Mouse (Mus musculus) forebrain, embryonic 16.5 days (tissue): ENCODE results near the gene Mtmr1. TPM values are rescaled to one million over a fixed set of nuclear protein-coding genes. Genes with fewer than 3 reads are reported as not detected.

Experiments
- ATAC-seq: fragments of 200-750 bp; cut with Nextera tagmentation; 2 replicates; pipeline ENCODE4 v1.8.0; 2017; ENCODE audit warnings: mild to moderate bottlenecking, moderate library complexity
- H3K27ac ChIP-seq: fragments of 300-500 bp; sonication (generic); 2 replicates; pipeline ENCODE4 v1.5.1; 2014; ENCODE audit warnings: low read length, control low read depth
- H3K27me3 ChIP-seq: fragments of 300-500 bp; sonication (generic); replicated peaks from 2 replicates; pipeline ENCODE4 v1.6.1; 2014; ENCODE audit warnings: low read length; ENCODE audit not compliant: control insufficient read depth, insufficient read depth
- H3K36me3 ChIP-seq: fragments of 300-500 bp; sonication (generic); 2 replicates; pipeline ENCODE4 v1.6.1; 2014; ENCODE audit not compliant: control insufficient read depth, insufficient read depth
- H3K4me1 ChIP-seq: fragments of 300-500 bp; sonication (generic); replicated peaks from 2 replicates; pipeline ENCODE4 v1.6.1; 2014; ENCODE audit warnings: low read length; ENCODE audit not compliant: control insufficient read depth, insufficient read depth
- H3K4me2 ChIP-seq: fragments of 300-500 bp; sonication (generic); 2 replicates; pipeline ENCODE4 v1.6.1; 2014; ENCODE audit warnings: mild to moderate bottlenecking, low read length, control low read depth
- H3K4me3 ChIP-seq: fragments of 300-500 bp; sonication (generic); replicated peaks from 2 replicates; pipeline ENCODE4 v1.5.1; 2014; ENCODE audit warnings: mild to moderate bottlenecking, low read length, control low read depth
- H3K9ac ChIP-seq: fragments of 300-500 bp; sonication (generic); replicated peaks from 2 replicates; pipeline ENCODE4 v1.6.1; 2014; ENCODE audit warnings: low read depth, low read length, control low read depth
- H3K9me3 ChIP-seq: fragments of 300-500 bp; sonication (generic); 2 replicates; pipeline ENCODE4 v1.6.1; 2016; ENCODE audit warnings: low read length; ENCODE audit not compliant: control insufficient read depth
- WGBS: fragments of 180-500 bp; shearing (Covaris S2); extraction: QIAGEN DNeasy Blood & Tissue Kit; methylation state at CpG from one replicate; pipeline ENCODE4 v1.1.7; 2014; 5-methylcytosine and 5-hydroxymethylcytosine counted together
- polyA plus RNA-seq: library from polyadenylated mRNA; unstranded; fragments of >200 nt; fragmentation: Nextera tagmentation; extraction: Ambion mirVana; gene quantifications from 2 replicates; pipeline ENCODE4 v1.2.1, GENCODE M21; 2015

Mtmr1 gene
- polyA plus RNA-seq, 1 experiment from 2014 or later: 18.2 TPM

DNA sequence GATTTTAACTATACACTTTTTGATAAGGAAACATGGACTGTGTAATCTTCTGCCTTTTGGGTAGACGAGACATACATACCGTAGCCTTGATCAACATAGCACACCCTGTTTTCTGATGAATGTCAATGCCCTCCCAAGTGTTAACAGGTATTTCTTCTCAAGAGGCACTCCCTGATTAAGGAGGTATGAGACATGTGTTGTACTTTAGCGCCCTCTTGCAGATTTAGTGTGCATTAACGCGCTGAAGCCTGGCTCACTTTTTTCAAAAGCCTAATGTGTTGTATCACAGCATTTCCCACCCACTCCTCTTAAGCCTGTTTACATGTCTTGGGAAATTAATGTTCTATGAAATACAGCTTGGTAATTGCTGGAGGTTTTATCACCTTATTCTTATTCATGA, 17.0 kb downstream of the Mtmr1 start:
- Histone ChIP-seq H3K4me1 (no peaks in the 10 kb centered on the region), H3K4me3 (no peak overlapping the region), H3K27me3 (no peaks in the 10 kb centered on the region), H3K4me2 (no peak overlapping the region), H3K36me3 (no peaks in the 10 kb centered on the region), H3K9me3 (no peaks in the 10 kb centered on the region), H3K9ac (no peak overlapping the region), H3K27ac (no peak overlapping the region)
- 45% methylated on average over 5 of the region's 5 CpGs for WGBS
- ATAC-seq: 0 out of 2 replicates have a peak, but pooled peaks have one; percentile 15

GRCm38 (mm10) chrX:71396326-71396725, 31.8 kb downstream of the Mtmr1 start:
- Histone ChIP-seq H3K27ac (no peak overlapping the region), H3K9me3 (no peaks in the 10 kb centered on the region), H3K4me1 (no peaks in the 10 kb centered on the region), H3K4me3 (no peak overlapping the region), H3K36me3 (no peaks in the 10 kb centered on the region), H3K9ac (no peak overlapping the region), H3K4me2 (no peak overlapping the region), H3K27me3 (no peaks in the 10 kb centered on the region)
- WGBS: 77% methylated on average over 4 of the region's 4 CpGs
- ATAC-seq: no peak

DNA sequence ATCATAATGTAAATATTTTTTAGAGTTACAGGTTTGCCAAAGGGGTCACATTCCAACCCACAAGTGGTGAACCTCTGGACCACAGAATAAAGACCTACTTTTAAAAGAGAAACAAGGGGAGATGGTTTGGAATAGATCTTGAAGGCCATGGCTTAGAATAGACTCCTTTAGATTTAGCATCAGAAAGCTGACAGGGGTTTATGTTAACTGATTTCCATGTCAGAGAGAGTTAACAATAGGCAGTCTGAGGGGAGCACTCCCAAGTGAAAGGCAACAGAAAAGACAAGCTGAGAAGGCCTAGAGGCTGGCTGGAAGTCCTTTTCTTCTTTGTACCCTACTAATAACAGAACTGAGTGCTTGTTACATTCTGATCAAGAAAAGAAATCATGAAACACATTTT, 41.7 kb downstream of the Mtmr1 start:
- no peak overlapping the region for H3K9ac ChIP-seq
- no peaks in the 10 kb centered on the region for H3K27me3 ChIP-seq
- H3K27ac ChIP-seq: no peak overlapping the region
- ATAC-seq: no peak
- H3K4me2 ChIP-seq: no peak overlapping the region
- no peaks in the 10 kb centered on the region for H3K36me3 ChIP-seq
- H3K9me3 ChIP-seq: no peaks in the 10 kb centered on the region
- no peaks in the 10 kb centered on the region for H3K4me1 ChIP-seq
- H3K4me3 ChIP-seq: no peak overlapping the region

GRCm38 (mm10) chrX:71408386-71408785, 43.8 kb downstream of the Mtmr1 start:
- 81% methylated on average over 1 of the region's 1 CpGs for WGBS
- H3K4me2 ChIP-seq: no peak overlapping the region
- no peak overlapping the region for H3K4me3 ChIP-seq
- H3K27ac ChIP-seq: no peak overlapping the region
- no peaks in the 10 kb centered on the region for H3K27me3 ChIP-seq
- H3K9me3 ChIP-seq: no peaks in the 10 kb centered on the region
- H3K4me1 ChIP-seq: no peaks in the 10 kb centered on the region
- no peak overlapping the region for H3K9ac ChIP-seq
- no peaks in the 10 kb centered on the region for H3K36me3 ChIP-seq
- no peak for ATAC-seq

DNA sequence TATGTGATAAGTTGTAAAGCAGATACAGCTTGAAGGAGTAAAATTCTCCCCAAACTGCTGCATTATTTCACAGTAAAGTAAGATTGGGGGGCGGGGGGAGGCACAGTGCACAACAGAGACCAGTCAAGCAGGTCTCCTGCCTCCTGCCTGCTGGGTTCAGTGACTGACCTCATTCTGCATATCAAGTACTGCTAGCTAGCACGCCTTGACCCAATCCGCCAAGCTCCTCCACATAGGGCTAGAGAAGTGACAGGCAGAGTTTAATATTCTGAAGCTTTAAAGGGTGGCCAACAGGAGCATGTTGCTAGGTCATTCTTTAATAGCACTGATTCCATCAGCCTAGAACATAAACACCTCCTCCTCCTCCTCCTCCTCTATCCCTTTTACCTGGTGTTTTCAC, 48.2 kb downstream of the Mtmr1 start:
- H3K4me3 ChIP-seq: no peak overlapping the region
- WGBS: 74% methylated on average over 3 of the region's 3 CpGs
- H3K27ac ChIP-seq: no peak overlapping the region
- H3K9me3 ChIP-seq: no peaks in the 10 kb centered on the region
- no peaks in the 10 kb centered on the region for H3K4me1 ChIP-seq
- no peaks in the 10 kb centered on the region for H3K36me3 ChIP-seq
- H3K9ac ChIP-seq: no peak overlapping the region
- no peak for ATAC-seq
- H3K4me2 ChIP-seq: no peak overlapping the region
- H3K27me3 ChIP-seq: no peaks in the 10 kb centered on the region

DNA sequence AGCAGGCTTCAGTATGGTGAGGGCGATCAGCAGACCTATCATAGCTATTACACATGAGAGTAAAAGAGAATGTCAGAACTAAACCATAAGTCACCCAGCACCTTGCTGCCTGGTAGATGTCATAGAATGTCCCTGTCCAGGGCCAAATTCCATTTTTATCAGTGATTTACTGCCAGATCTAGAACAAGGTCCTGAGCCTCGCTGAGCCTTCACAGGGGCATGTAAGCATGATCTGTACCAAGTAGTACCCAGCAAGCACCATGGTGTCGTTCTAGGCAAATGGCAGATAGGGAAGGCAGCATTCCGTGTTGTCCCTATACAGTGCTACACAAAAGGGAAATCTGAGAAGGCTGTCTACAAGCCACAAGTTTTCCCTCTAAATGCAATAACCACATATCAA, 49.1 kb downstream of the Mtmr1 start:
- H3K9ac ChIP-seq: no peak overlapping the region
- WGBS: 88% methylated on average over 4 of the region's 4 CpGs
- no peak overlapping the region for H3K27ac ChIP-seq
- no peaks in the 10 kb centered on the region for H3K9me3 ChIP-seq
- ATAC-seq: no peak
- H3K27me3 ChIP-seq: no peaks in the 10 kb centered on the region
- H3K4me3 ChIP-seq: no peak overlapping the region
- no peaks in the 10 kb centered on the region for H3K4me1 ChIP-seq
- no peaks in the 10 kb centered on the region for H3K36me3 ChIP-seq
- H3K4me2 ChIP-seq: no peak overlapping the region

GRCm38 (mm10) chrX:71424852-71425251, 60.3 kb downstream of the Mtmr1 start:
- Histone ChIP-seq H3K36me3 (no peaks in the 10 kb centered on the region), H3K4me3 (no peak overlapping the region), H3K9me3 (no peaks in the 10 kb centered on the region), H3K4me1 (no peaks in the 10 kb centered on the region; the same call in 1 of the 2 replicates), H3K27me3 (no peaks in the 10 kb centered on the region), H3K4me2 (no peak overlapping the region), H3K9ac (no peak overlapping the region), H3K27ac (no peak overlapping the region)
- WGBS: 91% methylated on average over 1 of the region's 1 CpGs
- ATAC-seq: no peak

DNA sequence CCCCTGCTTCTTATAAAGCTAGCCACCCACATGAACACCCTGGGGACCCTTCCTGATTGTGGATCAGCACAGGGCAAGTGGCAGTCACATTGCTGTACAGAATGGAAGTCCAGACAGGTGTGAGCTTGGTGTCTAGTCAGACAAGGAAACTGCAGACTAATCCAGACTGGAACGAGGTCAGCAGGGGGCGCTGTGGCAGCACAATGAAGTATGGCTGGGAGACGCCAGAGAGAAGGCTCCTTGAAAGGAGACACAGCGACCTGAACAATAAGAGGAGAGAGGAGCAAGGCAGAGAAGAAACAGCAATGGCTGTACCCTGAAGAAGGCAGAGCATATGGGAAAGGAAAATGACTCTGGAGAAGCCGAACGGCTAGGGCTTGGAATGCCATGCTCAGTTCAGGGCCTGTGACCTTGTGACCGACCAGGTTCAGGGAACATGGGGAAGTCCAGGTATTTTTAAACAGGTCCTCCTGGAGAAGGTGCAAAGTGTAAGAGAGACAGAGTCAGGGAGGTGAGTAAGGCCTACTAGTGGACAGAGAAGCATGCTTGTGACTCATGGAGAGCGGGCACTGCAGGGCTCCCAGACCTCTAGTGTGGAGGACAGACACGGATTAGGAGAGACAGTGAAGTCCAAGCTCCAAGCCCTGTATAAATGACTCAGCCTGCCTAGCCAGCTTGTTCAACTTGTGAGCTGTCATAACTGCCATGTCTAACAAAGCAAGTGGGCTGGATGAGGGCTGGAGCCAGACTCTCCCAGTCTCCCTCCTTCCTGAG, 61.4 kb downstream of the Mtmr1 start:
- no peaks in the 10 kb centered on the region; the same call in 1 of the 2 replicates for H3K4me1 ChIP-seq
- ATAC-seq: peak; percentile 89
- H3K4me2 ChIP-seq: no peak overlapping the region
- H3K27me3 ChIP-seq: no peaks in the 10 kb centered on the region
- H3K27ac ChIP-seq: no peak overlapping the region
- H3K9me3 ChIP-seq: no peaks in the 10 kb centered on the region
- H3K36me3 ChIP-seq: no peaks in the 10 kb centered on the region
- 46% methylated on average over 9 of the region's 9 CpGs for WGBS
- no peak overlapping the region for H3K4me3 ChIP-seq
- H3K9ac ChIP-seq: no peak overlapping the region

DNA sequence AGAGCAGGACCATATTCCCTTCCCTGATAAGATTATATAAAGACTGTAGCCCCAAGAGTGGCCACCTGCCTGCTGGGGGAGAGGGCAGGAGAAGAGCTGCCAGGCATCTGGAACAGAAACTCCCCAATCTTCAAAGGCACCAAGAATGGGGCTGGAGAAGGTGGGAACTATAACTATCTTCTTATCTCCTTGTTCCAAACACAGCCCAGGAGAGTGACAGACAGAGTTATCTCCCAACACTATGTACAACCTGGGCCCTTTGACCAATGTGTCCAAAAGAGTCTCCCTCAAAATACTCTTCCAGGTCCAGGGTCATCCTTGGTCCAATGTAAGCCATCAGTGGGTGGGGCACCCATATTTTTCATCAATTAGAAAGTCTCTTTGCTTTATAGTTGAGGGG, 62.9 kb downstream of the Mtmr1 start:
- Histone ChIP-seq H3K4me3 (no peak overlapping the region), H3K27me3 (no peaks in the 10 kb centered on the region), H3K4me2 (no peak overlapping the region), H3K27ac (no peak overlapping the region), H3K36me3 (no peaks in the 10 kb centered on the region), H3K9me3 (no peaks in the 10 kb centered on the region), H3K4me1 (no peaks in the 10 kb centered on the region; the same call in 1 of the 2 replicates), H3K9ac (no peak overlapping the region)
- ATAC-seq: no peak

GRCm38 (mm10) chrX:71430900-71431299, 66.3 kb downstream of the Mtmr1 start:
- ATAC-seq: no peak
- H3K4me1 ChIP-seq: no peaks in the 10 kb centered on the region; the same call in 1 of the 2 replicates
- H3K4me3 ChIP-seq: no peak overlapping the region
- H3K27ac ChIP-seq: no peak overlapping the region
- H3K9ac ChIP-seq: no peak overlapping the region
- no peaks in the 10 kb centered on the region for H3K36me3 ChIP-seq
- no peaks in the 10 kb centered on the region for H3K27me3 ChIP-seq
- H3K4me2 ChIP-seq: no peak overlapping the region
- H3K9me3 ChIP-seq: no peaks in the 10 kb centered on the region
- 85% methylated on average over 5 of the region's 5 CpGs for WGBS
